Mouse (Mus musculus): ENCODE results near the gene Dhdds. TPM values are rescaled to one million over a fixed set of nuclear protein-coding genes. Genes with fewer than 3 reads are reported as not detected.
"Not testable (repeated sequence)": the region's sequence is repeated elsewhere in the genome, so short reads cannot be mapped to it uniquely, and the experiment has no call there.

Dhdds gene
- total RNA-seq, 2 experiments from 2014 or later: 56.6 to 61.9 TPM

DNA sequence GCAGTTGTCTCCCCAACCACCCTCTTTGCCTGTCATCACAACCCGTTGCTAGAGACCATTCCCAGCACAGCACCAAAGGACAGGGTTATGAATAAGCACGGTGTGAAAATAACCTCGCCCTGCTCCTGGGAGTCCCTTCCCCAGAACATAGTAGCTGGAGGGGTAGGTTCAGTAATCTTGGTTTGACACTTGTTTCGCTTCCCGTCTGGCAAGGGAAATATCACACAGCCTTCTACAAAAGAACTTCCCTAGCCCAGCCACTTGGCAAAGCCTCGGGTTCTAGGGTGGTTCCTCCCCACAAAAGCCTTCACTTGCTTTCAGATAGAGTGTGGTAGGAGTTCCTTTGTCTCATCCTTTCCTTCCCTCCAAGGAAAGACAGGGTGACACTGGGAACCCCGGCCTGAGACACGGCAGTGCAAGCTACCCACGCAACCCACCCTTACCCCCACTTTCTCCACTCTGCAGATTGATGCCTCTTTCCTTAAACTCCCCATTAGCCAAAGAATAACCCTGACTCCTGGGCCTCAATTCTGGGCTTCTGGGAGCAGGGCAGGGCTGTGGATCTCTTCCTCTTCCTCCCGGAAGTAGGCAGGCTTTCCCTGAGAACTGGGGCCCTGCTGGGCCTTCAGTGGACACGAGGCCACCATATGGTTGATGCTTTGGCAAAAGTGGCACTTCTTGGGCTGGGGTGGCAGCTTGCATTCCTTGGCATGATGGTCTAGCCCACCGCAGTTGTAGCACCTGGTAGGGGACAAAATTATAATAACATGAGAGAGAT, 5.1 kb upstream of the Dhdds start:
- DNase-seq (ENCODE audit: low spot score in 2 of 2): no peak

DNA sequence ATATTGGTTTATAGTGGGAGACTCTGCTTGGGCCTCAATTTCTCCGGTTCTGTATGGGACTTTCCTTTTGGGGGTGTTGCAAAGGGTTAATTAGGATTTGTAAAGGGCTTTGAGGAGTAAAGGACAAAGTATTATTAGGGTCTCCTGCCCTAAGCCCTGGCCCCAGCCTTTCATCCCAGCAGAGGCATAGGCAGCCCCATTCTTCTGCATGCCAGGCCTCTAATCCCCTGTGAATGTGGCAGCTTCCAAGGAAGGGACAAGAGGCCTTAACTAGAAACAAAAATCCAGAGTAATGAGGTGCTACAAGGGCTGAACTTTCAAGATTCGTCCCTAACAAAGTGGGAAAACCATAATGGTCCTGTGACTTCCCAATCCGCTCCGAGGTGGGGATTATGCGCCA, 2.2 kb upstream of the Dhdds start:
- no peak for DNase-seq (ENCODE audit: low spot score in 2 of 2)

GRCm38 (mm10) chr4:134002246-134002645, 1.5 kb upstream of the Dhdds start:
- DNase-seq (ENCODE audit: low spot score in 2 of 2): no peak

DNA sequence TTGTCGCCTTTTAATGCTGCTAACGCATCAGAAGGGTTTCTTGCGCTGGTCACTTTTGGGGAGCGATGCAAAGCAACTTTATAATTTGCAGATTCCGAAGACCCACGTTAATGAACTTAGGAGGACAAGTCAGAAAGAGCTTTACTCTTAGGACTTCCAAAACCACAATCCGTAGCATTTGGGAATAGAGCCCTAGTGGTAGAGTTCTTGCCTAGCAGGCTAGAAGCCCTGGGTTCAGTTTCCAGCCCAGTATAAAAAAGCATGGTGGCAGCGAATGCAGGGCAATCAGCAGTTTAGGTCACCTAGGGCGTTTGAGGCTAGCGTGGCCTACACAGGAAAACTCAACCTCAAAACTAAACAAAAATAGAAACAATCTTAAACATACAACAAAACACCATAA, 992 bp upstream of the Dhdds start:
- no peak for DNase-seq (ENCODE audit: low spot score in 2 of 2)

DNA sequence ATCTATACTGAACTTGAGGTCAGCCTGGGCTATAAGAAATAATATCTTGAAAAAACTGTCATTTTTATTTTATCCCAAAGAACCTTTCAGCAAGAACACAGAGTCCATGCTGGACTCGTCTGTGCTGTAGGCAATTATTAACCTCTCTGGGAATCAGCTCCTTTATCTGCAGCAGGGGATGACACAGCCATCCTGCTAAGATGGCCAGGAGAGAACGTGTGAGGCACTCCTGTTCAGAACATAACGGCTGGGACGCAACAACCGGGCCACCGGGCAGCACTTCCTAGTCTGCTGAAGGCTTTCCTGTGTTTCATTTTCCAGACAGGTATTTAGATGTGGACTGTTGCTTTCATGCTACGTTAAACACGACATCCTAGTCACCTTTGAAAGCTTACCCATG, 6.0 kb downstream of the Dhdds start:
- no peak for DNase-seq (ENCODE audit: low spot score in 2 of 2)

GRCm38 (mm10) chr4:133991087-133991660, 9.5 kb downstream of the Dhdds start:
- DNase-seq (ENCODE audit: low spot score in 2 of 2): no peak

DNA sequence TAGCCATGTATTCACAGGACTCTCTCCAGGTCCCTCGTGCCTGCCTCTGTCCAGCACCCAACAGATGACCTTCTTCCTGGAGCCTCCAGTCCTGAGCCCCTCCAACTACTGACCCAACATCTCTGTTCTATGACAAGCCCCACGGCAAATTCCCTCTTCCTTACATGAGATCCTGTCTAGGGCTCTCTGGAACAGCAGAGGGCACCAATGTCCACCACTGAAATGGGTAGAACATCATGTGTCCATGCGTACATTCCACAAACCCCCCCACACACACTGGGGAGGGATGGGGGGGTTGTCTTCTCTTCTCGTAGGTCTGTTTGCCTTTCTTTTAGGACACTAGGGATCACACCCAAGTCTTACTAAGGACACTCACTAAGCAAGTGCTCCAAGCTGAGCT, 10.7 kb downstream of the Dhdds start:
- no peak for DNase-seq (ENCODE audit: low spot score in 2 of 2)

DNA sequence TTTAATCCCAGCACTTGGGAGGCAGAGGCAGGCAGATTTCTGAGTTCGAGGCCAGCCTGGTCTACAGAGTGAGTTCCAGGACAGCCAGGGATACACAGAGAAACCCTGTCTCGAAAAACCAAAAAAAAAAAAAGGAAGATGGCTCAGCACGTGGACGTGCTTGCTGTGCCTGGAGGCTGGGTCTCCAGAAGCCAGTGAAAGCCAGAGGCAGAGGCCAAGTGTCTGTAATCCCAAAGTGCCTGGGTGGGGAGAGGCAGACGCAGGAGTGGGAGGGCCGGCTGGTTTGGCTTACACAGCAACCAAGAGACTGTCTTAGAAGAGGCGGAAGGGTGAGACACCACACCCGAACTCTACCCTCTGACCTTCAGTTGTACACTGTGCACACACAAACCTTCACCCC, 12.4 kb downstream of the Dhdds start:
- DNase-seq (ENCODE audit: low spot score in 2 of 2): not testable (repeated sequence)

- DNase-seq (ENCODE audit: low spot score in 2 of 2): no peak
Measured at GRCm38 (mm10) chr4:133982936-133983335, 17.8 kb downstream of the Dhdds start.

- DNase-seq (ENCODE audit: low spot score in 2 of 2): no peak
Measured at GRCm38 (mm10) chr4:133980496-133980895, 20.2 kb downstream of the Dhdds start.

DNA sequence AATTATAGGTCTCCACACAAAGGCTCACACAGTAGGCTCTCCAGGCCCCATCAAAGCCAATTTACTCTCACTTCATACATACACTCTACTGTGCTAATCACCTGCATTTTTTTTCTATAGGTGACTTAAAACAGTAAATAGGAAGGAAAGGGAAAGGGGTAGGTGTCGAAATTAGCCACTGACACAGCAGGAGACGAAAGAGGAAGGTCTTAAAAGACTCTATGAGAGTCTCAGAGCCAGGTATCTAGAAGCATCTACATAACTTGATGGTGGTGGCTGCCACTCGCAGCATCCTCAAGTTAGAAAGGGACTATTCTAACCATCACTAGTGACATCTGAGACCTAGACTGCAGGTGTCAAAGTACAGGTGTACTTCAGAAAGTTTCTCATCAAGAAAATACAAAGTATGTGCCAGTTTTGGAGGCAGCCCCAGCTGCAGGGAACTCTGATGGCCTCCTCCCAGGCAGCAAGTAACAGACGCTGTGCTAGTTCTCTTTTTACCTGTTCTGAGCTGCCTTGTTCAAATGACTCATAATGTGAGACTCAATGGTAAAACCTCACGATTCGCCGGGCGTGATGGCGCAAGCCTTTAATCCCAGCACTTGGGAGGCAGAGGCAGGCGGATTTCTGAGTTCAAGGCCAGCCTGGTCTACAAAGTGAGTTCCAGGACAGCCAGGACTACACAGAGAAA, 22.6 kb downstream of the Dhdds start:
- no peak for DNase-seq (ENCODE audit: low spot score in 2 of 2)

GRCm38 (mm10) chr4:133971741-133972140, 29.0 kb downstream of the Dhdds start:
- DNase-seq (ENCODE audit: low spot score in 2 of 2): no peak

- no peak for DNase-seq (ENCODE audit: low spot score in 2 of 2)
Measured at GRCm38 (mm10) chr4:133970876-133971275, 29.8 kb downstream of the Dhdds start.

DNA sequence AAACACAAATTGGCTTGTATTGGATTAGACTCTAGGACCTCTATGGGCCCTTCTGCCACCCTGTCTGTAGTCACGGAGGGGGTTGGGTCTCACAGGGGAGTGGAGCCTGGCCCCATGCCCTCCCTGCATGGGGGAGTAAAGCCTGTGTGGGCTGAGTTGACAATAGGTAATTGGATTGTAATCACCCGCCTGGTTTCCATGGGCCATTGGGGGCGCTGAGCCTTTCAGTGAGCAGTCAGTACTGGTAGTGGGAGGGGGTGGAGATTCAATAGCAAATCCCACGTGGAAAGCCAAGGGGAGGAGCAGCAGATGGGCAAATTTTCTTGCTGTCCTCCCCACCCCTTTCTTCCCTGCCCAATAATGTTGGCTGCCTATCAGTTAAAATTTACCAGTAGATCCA, 30.5 kb downstream of the Dhdds start:
- peak in 1 of 2 experiments; percentile 45 for DNase-seq (ENCODE audit: low spot score in 2 of 2)

- DNase-seq (ENCODE audit: low spot score in 2 of 2): no peak
Measured at GRCm38 (mm10) chr4:133969114-133969770, 31.5 kb downstream of the Dhdds start.

DNA sequence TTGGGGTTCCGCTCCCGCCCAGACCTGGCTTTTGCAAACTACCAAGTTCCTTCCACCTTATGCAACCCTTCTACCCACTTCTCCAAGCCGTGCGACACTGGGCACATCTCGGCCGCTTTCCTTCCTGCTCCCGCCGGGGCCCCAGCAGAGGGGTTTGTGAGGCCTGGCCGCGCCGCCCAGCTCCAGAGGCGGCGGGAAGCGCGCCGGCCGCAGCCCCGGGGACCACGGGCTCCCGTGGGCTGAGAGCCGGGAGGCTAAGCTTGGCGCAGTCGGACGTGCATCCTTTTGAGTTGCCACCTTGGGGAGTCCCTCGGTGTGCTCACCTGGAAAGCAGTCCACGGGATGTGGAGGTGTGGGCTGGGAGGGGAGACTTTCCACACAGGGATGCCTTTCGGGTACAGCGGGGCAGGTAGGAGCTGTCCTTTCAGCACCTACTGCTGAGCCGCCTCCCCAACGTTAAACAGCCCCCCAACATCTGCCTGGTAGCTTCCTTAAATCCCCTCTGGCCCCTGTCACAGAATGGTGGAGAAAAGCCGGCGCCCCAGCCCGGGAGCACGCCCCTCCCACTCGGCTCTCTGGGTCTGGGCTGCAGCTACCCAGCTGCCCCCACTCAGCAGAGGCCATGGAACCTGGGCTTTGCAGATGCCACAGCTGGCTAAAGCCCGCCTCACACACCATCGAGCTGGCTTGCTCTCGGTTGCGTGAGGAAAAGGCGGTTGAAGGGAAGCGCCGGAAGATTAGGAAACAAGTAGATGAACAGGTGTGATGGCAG, 32.4 kb downstream of the Dhdds start, which contains the start of gene Hmgn2:
TSS of gene Hmgn2 (minus strand) at position 501 of the 772 bp plus-strand sequence.
- peak in 1 of 2 experiments; percentile 24 for DNase-seq (ENCODE audit: low spot score in 2 of 2)

DNA sequence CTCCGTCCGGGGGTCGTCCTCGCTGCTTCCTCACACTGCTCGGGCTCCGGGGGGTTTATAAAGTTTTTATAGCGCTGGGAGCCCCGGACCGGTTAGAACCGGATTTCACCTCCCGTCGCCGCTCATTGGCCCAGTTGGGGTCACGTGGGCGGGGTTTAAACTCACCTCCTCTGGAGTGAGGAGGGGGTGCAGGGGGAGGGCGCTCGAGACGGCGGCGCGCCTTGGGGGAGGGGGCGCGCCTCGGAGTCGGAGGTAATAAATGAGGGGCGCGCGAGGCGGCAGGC, 32.9 kb downstream of the Dhdds start:
- DNase-seq (ENCODE audit: low spot score in 2 of 2): peak; percentile 86 to 92

- peak; percentile 97 to 98 for DNase-seq (ENCODE audit: low spot score in 2 of 2)
Measured at GRCm38 (mm10) chr4:133967138-133967865, 33.4 kb downstream of the Dhdds start.

- DNase-seq (ENCODE audit: low spot score in 2 of 2): no peak
Measured at GRCm38 (mm10) chr4:133966271-133966940, 34.3 kb downstream of the Dhdds start.

DNA sequence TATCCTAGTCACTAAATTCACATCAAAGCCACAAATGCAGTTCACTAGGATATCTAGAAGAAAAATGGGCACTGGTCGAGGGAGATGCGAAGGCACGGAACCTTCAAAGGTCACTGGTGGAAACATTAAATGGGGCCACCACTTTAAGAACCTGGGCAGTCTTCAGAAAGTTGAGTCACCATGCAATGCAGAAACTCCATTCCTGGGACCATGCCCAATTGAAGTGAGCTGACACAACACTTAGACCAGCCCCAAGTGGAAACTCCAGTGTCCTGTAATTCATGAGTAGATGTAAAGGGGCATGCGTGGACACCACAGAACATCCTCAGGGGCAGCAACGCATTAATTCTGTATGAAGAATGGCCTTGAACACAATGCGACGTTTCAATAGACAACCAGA, 38.2 kb downstream of the Dhdds start:
- no peak for DNase-seq (ENCODE audit: low spot score in 2 of 2)

All from layer of hippocampus, adult 18-20 months (tissue).